Mouse (Mus musculus) embryonic stem cell, embryonic (primary cell): ENCODE data around the gene Epor.

ENCODE experiments used
- CTCF ChIA-PET, 4 experiments: fragments of 300-600 bp in 2 of 4; fragments of 350-600 bp in 2 of 4; sonication (Branson Sonifier 250); formaldehyde crosslinking; loops; one replicate each; lab custom pipeline; 2022; ENCODE audit warnings: inconsistent platforms in 2 of 4; lab: Charles Lee
- POLR2A ChIA-PET, 4 experiments: fragments of 300-600 bp in 2 of 4; fragments of 350-600 bp in 2 of 4; sonication (Branson Sonifier 250); formaldehyde crosslinking; loops; one replicate each; lab custom pipeline; 2022; ENCODE audit warnings: antibody characterized with exemption in 4 of 4, inconsistent platforms in 1 of 4; lab: Charles Lee

Epor gene

GRCm38 (mm10) chr9:21955225-21955569, 8.1 kb downstream of the Epor start:
- ChIA-PET CTCF (interaction anchor here in 3 of 4 experiments (0.6 to 1.1 kb wide), 7 partner anchors 11 to 201 kb away, joined by 3 to 4 read pairs (median 3); partner anchors contain the start of gene Rab3d (in 1 of the 3)), POLR2A (interaction anchor here in 3 of 4 experiments (0.6 to 1.6 kb wide), 14 partner anchors 21 to 574 kb away, joined by 3 to 10 read pairs (median 3); partner anchors contain the start of genes Ccdc159 (in 2 of the 3), Tmem205 (in 2 of the 3) and Ldlr (in 1 of the 3))

- POLR2A ChIA-PET, result interaction anchor here in 2 of 4 experiments (0.7 to 1.6 kb wide), 6 partner anchors 24 to 353 kb away, joined by 3 to 7 read pairs (median 4); partner anchors contain the start of gene Ldlr (in 1 of the 2)
Observed at GRCm38 (mm10) chr9:21954635-21955034, 8.7 kb downstream of the Epor start.

GRCm38 (mm10) chr9:21953600-21953999, 9.7 kb downstream of the Epor start:
- ChIA-PET POLR2A (interaction anchor here in 2 of 4 experiments (0.6 to 1.5 kb wide), 5 partner anchors 10 to 229 kb away, joined by 3 to 4 read pairs (median 3); partner anchors contain the start of gene Epor (in 1 of the 2)), CTCF (interaction anchor here in 2 of 4 experiments (0.8 to 1.1 kb wide), 2 partner anchors 79 to 83 kb away, joined by 3 read pairs; no protein-coding TSS in a partner anchor)

More at GRCm38 (mm10) chr9:21954635-21955034, 8.7 kb downstream of the Epor start:
- CTCF ChIA-PET, result interaction anchor here in 1 of 4 experiments (1.1 kb wide), 1 partner anchor 163 kb away, joined by 3 read pairs; no protein-coding TSS in a partner anchor

- POLR2A ChIA-PET, result interaction anchor here in 1 of 4 experiments (1.5 kb wide), 1 partner anchor 228 kb away, joined by 4 read pairs; no protein-coding TSS in a partner anchor
- CTCF ChIA-PET, result interaction anchor here in 3 of 4 experiments (0.5 to 0.6 kb wide), 4 partner anchors 177 to 382 kb away, joined by 3 to 6 read pairs (median 4); no protein-coding TSS in a partner anchor
Observed at GRCm38 (mm10) chr9:21951977-21952376, 11.3 kb downstream of the Epor start.

- ChIA-PET CTCF (interaction anchor here in 1 of 4 experiments (1.0 kb wide), 1 partner anchor 317 kb away, joined by 3 read pairs; no protein-coding TSS in a partner anchor), POLR2A (no interaction called here)
Observed at GRCm38 (mm10) chr9:21950322-21950721, 13.0 kb downstream of the Epor start.

- CTCF ChIA-PET, result interaction anchor here in 1 of 4 experiments (0.6 to 0.7 kb wide), 2 partner anchors 159 to 248 kb away, joined by 3 to 5 read pairs; no protein-coding TSS in a partner anchor
- POLR2A ChIA-PET, result interaction anchor here in 3 of 4 experiments (0.6 to 1.9 kb wide), 5 partner anchors 11 to 116 kb away, joined by 3 to 7 read pairs (median 4); no protein-coding TSS in a partner anchor
Observed at GRCm38 (mm10) chr9:21948790-21949189, 14.5 kb downstream of the Epor start.

- POLR2A ChIA-PET, result interaction anchor here in 3 of 4 experiments (0.5 to 1.9 kb wide), 6 partner anchors 21 to 365 kb away, joined by 3 to 5 read pairs (median 3); partner anchors contain the start of genes Ccdc159 (in 1 of the 3) and Tmem205 (in 1 of the 3)
- CTCF ChIA-PET, result interaction anchor here in 2 of 4 experiments (0.6 to 0.7 kb wide), 3 partner anchors 77 to 159 kb away, joined by 3 to 5 read pairs (median 3); no protein-coding TSS in a partner anchor
Observed at GRCm38 (mm10) chr9:21948146-21948545, 15.2 kb downstream of the Epor start.

GRCm38 (mm10) chr9:21947540-21948130, 15.7 kb downstream of the Epor start:
- POLR2A ChIA-PET, result interaction anchor here in 3 of 4 experiments (0.5 to 1.9 kb wide), 6 partner anchors 21 to 364 kb away, joined by 3 to 5 read pairs (median 3); partner anchors contain the start of genes Ccdc159 (in 1 of the 3) and Tmem205 (in 1 of the 3)
- CTCF ChIA-PET, result interaction anchor here in 2 of 4 experiments (0.5 to 0.7 kb wide), 4 partner anchors 77 to 279 kb away, joined by 3 to 5 read pairs (median 3); no protein-coding TSS in a partner anchor

GRCm38 (mm10) chr9:21944267-21944666, 19.0 kb downstream of the Epor start:
- CTCF ChIA-PET, result interaction anchor here in 1 of 4 experiments (1.2 kb wide), 1 partner anchor 12 kb away, joined by 3 read pairs; the partner anchor contains the start of gene Swsap1
- POLR2A ChIA-PET, result interaction anchor here in 2 of 4 experiments (0.9 to 1.6 kb wide), 4 partner anchors 17 to 218 kb away, joined by 3 to 6 read pairs (median 4); partner anchors contain the start of genes Ccdc159 (in 1 of the 2), Rab3d (in 1 of the 2) and Tmem205 (in 1 of the 2)

GRCm38 (mm10) chr9:21943638-21944037, 19.7 kb downstream of the Epor start:
- POLR2A ChIA-PET, result interaction anchor here in 2 of 4 experiments (0.9 to 1.6 kb wide), 4 partner anchors 16 to 217 kb away, joined by 3 to 6 read pairs (median 4); partner anchors contain the start of genes Ccdc159 (in 1 of the 2), Rab3d (in 1 of the 2) and Tmem205 (in 1 of the 2)
- CTCF ChIA-PET, result interaction anchor here in 1 of 4 experiments (1.2 kb wide), 1 partner anchor 12 kb away, joined by 3 read pairs; the partner anchor contains the start of gene Swsap1

GRCm38 (mm10) chr9:21943046-21943445, 20.3 kb downstream of the Epor start:
- POLR2A ChIA-PET, result interaction anchor here in 1 of 4 experiments (1.5 kb wide), 1 partner anchor 25 kb away, joined by 6 read pairs; the partner anchor contains the start of gene Rab3d
- CTCF ChIA-PET, result no interaction called here

GRCm38 (mm10) chr9:21938234-21938855, 25.0 kb downstream of the Epor start:
- ChIA-PET POLR2A (interaction anchor here in 1 of 4 experiments (0.6 kb wide), 1 partner anchor 132 kb away, joined by 3 read pairs; no protein-coding TSS in a partner anchor), CTCF (no interaction called here)

- CTCF ChIA-PET, result no interaction called here
- POLR2A ChIA-PET, result no interaction called here
Observed at GRCm38 (mm10) chr9:21937711-21938175, 25.6 kb downstream of the Epor start.

- CTCF ChIA-PET, result interaction anchor here in 3 of 4 experiments (0.6 to 1.5 kb wide), 3 partner anchors 9 to 266 kb away, joined by 3 to 4 read pairs (median 3); partner anchors contain the start of genes Ccdc159 (in 2 of the 3) and Tmem205 (in 2 of the 3)
- POLR2A ChIA-PET, result interaction anchor here in 3 of 4 experiments (0.7 to 1.9 kb wide), 7 partner anchors 10 to 213 kb away, joined by 3 to 15 read pairs (median 3); partner anchors contain the start of genes Ccdc159 (in 3 of the 3), Tmem205 (in 3 of the 3), Dock6 (in 1 of the 3) and Rab3d (in 1 of the 3)
Observed at GRCm38 (mm10) chr9:21936692-21937570, 26.4 kb downstream of the Epor start, which contains the start of gene Plppr2. Gene Plppr2, plus strand, starts transcription at chr9:21937033.

GRCm38 (mm10) chr9:21935466-21936131, 27.7 kb downstream of the Epor start:
- CTCF ChIA-PET, result no interaction called here
- POLR2A ChIA-PET, result interaction anchor here in 1 of 4 experiments (0.6 to 1.9 kb wide), 3 partner anchors 8 to 28 kb away, joined by 3 to 15 read pairs (median 7); partner anchors contain the start of genes Ccdc159, Epor, Rab3d and Tmem205

GRCm38 (mm10) chr9:21934021-21934420, 29.3 kb downstream of the Epor start:
- CTCF ChIA-PET, result no interaction called here
- POLR2A ChIA-PET, result interaction anchor here in 2 of 4 experiments (0.8 to 1.2 kb wide), 5 partner anchors 12 to 231 kb away, joined by 3 read pairs; partner anchors contain the start of gene Rab3d (in 1 of the 2)
